Mouse (Mus musculus): ENCODE measurements around the gene Gm20388.

DNA sequence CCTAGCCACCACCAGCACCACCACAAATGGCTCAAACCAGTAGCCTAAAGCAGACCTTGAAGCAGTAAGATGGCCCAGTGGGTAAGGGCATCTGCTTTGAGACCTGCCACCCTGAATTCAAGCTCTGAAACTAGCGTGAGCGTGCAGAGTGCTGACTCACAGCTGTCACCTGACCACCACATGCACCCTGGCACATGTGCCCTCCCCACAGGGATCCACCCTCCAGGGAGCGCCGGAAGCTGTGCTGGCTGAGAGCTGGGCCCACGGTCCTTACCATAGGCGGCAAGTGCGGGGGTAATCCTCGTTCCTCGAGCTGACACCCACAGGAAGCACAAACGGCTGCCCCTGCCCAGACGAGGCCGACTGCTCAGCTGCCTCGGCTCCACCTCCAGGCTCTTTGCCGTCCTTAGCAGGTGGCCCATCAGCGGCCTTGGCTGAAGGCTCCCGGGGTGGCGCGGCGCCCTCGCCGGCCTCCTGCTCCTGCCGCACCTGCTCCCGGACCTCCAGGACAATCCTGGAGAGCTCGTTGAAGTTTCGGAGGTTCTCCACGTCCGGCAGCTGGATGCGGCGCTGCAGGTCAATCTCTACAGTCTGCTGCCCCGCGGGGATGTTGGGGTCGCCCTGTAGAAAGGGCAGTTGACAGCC lies 1643.3 kb downstream of the Gm20388 start:
- TF ChIP-seq CTCF (IDR thresholded peaks at IDR 0.05; ENCODE audit: low read depth) (no peak), EP300 (IDR thresholded peaks at IDR 0.05; ENCODE audit: low read depth) (no peak)
